Mouse (Mus musculus) testis, adult 2 months (tissue): Measurements from ENCODE around the gene Rbm28.

ENCODE experiments used
- CTCF ChIP-seq: fragments of 200-500 bp; IDR thresholded peaks from 2 replicates; pipeline ENCODE4 v1.5.1; 2012; ENCODE audit warnings: low read depth, mild to moderate bottlenecking, inconsistent platforms, low read length, moderate library complexity; ENCODE audit not compliant: control insufficient read depth, insufficient read depth, insufficient replicate concordance
- POLR2A ChIP-seq: fragments of 200-500 bp; IDR thresholded peaks from 2 replicates; pipeline ENCODE4 v1.6.1; 2012; ENCODE audit warnings: low read depth, mild to moderate bottlenecking, inconsistent platforms, low read length, moderate library complexity; ENCODE audit not compliant: control insufficient read depth

DNA sequence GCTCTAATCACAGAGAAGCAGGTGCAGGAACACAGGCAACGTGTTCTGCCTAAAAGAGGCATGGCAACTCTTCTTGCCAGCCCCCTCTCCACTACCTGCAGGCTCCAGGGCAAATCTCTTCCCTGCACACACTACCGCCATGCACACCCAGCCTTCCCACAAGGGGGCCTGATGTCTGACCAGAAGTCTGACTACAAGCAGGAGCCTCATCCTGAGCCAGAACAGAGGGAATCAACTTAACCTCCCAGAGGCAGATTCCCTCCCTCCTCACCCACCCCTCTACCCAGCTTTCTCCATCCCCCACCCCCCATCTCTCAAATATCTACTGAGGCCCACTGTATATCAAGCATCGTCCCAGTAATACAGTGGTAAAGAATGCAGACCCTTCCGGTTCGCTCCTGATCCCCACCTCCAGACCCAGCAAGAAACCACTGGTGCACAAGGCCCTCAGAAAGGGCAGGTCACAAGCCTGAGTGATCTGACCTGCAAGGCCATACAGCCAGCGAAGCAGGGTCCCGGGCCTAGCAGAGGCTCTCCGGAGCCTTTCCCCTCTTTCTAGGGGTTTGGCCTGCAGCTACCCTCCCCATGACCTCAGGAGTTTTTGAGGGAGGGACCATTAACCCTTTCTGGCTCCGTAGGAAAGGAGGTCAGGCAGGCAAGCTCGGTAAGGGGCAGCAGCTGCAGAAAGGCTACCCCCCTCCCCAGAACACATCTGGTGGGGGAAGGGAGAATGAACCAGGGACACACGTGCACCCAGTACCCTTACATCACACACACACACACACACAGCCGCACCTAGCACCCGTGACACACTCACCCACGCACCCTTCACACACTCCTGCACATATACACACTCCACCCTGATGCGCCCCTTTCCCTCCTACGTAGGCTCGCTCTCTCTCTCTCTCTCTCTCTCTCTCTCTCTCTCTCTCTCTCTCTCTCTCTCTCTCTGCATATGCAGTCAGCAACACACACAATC lies 13.4 kb upstream of the Rbm28 start:
- TF ChIP-seq CTCF (no peak), POLR2A (no peak)
